Mouse (Mus musculus) cerebellum, adult 2 months (tissue): ENCODE measurements around the gene Pth1r.

Experiments used
- CTCF ChIP-seq: fragments of 200-500 bp; IDR thresholded peaks from 2 replicates; pipeline ENCODE4 v1.5.1; 2011; ENCODE audit warnings: low read depth, mild to moderate bottlenecking, control low read depth, low read length, moderate library complexity, borderline replicate concordance; ENCODE audit not compliant: insufficient read depth
- POLR2A ChIP-seq: fragments of 200-500 bp; IDR thresholded peaks from 2 replicates; pipeline ENCODE4 v1.6.1; 2011; ENCODE audit warnings: low read length, control low read depth, borderline replicate concordance; ENCODE audit not compliant: insufficient read depth

GRCm38 (mm10) chr9:110711996-110712395, 34.9 kb downstream of the Pth1r start:
- no peak for TF ChIP-seq CTCF
- TF ChIP-seq POLR2A, result no peak
